ENCODE assay signal across 21 mouse cellular contexts in genomic region chr9:30283080-30283770, GRCm38 (mm10).
DNase-seq lines count a peak whose midpoint lies in the region; ATAC-seq and TF ChIP-seq lines count a peak whose summit lies in the region.
"Had no signal": no experiment of that assay in that cellular context is flagged by ENCODE, and none has a peak within 500 bp of the region (broad histone marks: within the 10 kb centered on the region; RNA-seq: fewer than 3 reads in every experiment).

No protein-coding gene starts in this region.

- DNase-seq in intestine, embryonic 14.5 days (ENCODE audit: low spot score) = peak; percentile 16
- peak; percentile 86 for DNase-seq in cerebellum, adult 11 months
- peak; percentile 88 to 96 for DNase-seq in cerebellum, adult 2 months
- DNase-seq in cerebellum, postnatal 36 days = peak; percentile 83 to 84
- DNase-seq in liver, postnatal 0 days = no peak
- DNase-seq: adrenal gland, adult 2 months; gastrocnemius, postnatal 10 days; heart, adult 2 months; heart, postnatal 4 days; kidney, adult 18-20 months; lung, postnatal 14 days; right cerebral cortex, adult 18-20 months; thymus, postnatal 25 days had no signal

- H3K27ac ChIP-seq in intestine, embryonic 14.5 days (ENCODE audit: low read depth) = no peak overlapping the region
- H3K27ac ChIP-seq in intestine, postnatal 0 days (ENCODE audit: low read depth, low read length) = no peak overlapping the region
- peak overlapping the region; percentile 34 for H3K27ac ChIP-seq in cerebellum, adult 2 months (ENCODE audit: insufficient read depth, low read length)
- H3K27ac ChIP-seq in liver, postnatal 0 days (ENCODE audit: low read depth) = no peak overlapping the region
- no peak overlapping the region for H3K27ac ChIP-seq in liver, embryonic 12.5 days
- H3K27ac ChIP-seq: forebrain, embryonic 12.5 days; heart, adult 2 months; heart, embryonic 15.5 days; kidney, postnatal 0 days; limb, embryonic 15.5 days; neural tube, embryonic 12.5 days had no signal

- H3K4me1 ChIP-seq in intestine, embryonic 14.5 days (replicated peaks; ENCODE audit: control insufficient read depth, insufficient read depth, low read length) = no peaks in the 10 kb centered on the region
- H3K4me1 ChIP-seq in intestine, postnatal 0 days (replicated peaks; ENCODE audit: control insufficient read depth, insufficient read depth, low read length) = no peaks in the 10 kb centered on the region
- peaks cover 24% of the 10 kb centered on the region for H3K4me1 ChIP-seq in cerebellum, adult 2 months (ENCODE audit: control insufficient read depth, insufficient read depth, low read length)
- no peaks in the 10 kb centered on the region for H3K4me1 ChIP-seq in liver, postnatal 0 days (ENCODE audit: insufficient read depth)
- no peaks in the 10 kb centered on the region for H3K4me1 ChIP-seq in liver, embryonic 12.5 days
- H3K4me1 ChIP-seq: limb, embryonic 15.5 days; megakaryocyte, embryonic 14.5 days had no signal

- WGBS in intestine, embryonic 14.5 days = 88% methylated on average over 12 of the region's 12 CpGs
- WGBS in intestine, postnatal 0 days = 87% methylated on average over 12 of the region's 12 CpGs
- WGBS in cerebellum, adult 2 months = 17% methylated on average over 12 of the region's 12 CpGs
- 84% methylated on average over 12 of the region's 12 CpGs for WGBS in liver, postnatal 0 days (ENCODE audit: insufficient replicate concordance)
- WGBS in liver, embryonic 12.5 days (ENCODE audit: insufficient replicate concordance) = 82% methylated on average over 12 of the region's 12 CpGs

- no peaks in the 10 kb centered on the region for H3K27me3 ChIP-seq in intestine, embryonic 14.5 days (replicated peaks; ENCODE audit: control insufficient read depth, insufficient read depth, low read length)
- no peaks in the 10 kb centered on the region for H3K27me3 ChIP-seq in intestine, postnatal 0 days (replicated peaks; ENCODE audit: control insufficient read depth, insufficient read depth, low read length)
- no peaks in the 10 kb centered on the region for H3K27me3 ChIP-seq in cerebellum, adult 2 months (ENCODE audit: control insufficient read depth, insufficient read depth, low read length)
- no peaks in the 10 kb centered on the region for H3K27me3 ChIP-seq in liver, postnatal 0 days (ENCODE audit: insufficient read depth, low read length)
- no peaks in the 10 kb centered on the region for H3K27me3 ChIP-seq in liver, embryonic 12.5 days (replicated peaks)
- H3K27me3 ChIP-seq: heart, embryonic 15.5 days; limb, embryonic 15.5 days; megakaryocyte, embryonic 14.5 days; neural tube, embryonic 12.5 days had no signal

- no peak for TF ChIP-seq CTCF in intestine, postnatal 0 days (IDR thresholded peaks at IDR 0.05; ENCODE audit: low read depth)
- TF ChIP-seq CTCF in cerebellum, adult 2 months (IDR thresholded peaks at IDR 0.05; ENCODE audit: borderline replicate concordance, insufficient read depth, low read depth, low read length) = no peak
- TF ChIP-seq CTCF in liver, postnatal 0 days (IDR thresholded peaks at IDR 0.05; ENCODE audit: low read depth) = no peak

- no peaks in the 10 kb centered on the region for H3K36me3 ChIP-seq in intestine, embryonic 14.5 days (ENCODE audit: control insufficient read depth, insufficient read depth, low read length)
- no peaks in the 10 kb centered on the region for H3K36me3 ChIP-seq in intestine, postnatal 0 days (ENCODE audit: control insufficient read depth, insufficient read depth)
- H3K36me3 ChIP-seq in liver, postnatal 0 days (replicated peaks; ENCODE audit: insufficient read depth, low read length) = no peaks in the 10 kb centered on the region
- H3K36me3 ChIP-seq in liver, embryonic 12.5 days = no peaks in the 10 kb centered on the region
- H3K36me3 ChIP-seq: forebrain, embryonic 12.5 days; heart, embryonic 15.5 days; limb, embryonic 15.5 days; neural tube, embryonic 12.5 days had no signal

- H3K9me3 ChIP-seq in intestine, embryonic 14.5 days (ENCODE audit: control insufficient read depth, low read length) = no peaks in the 10 kb centered on the region
- no peaks in the 10 kb centered on the region for H3K9me3 ChIP-seq in intestine, postnatal 0 days (ENCODE audit: control insufficient read depth)
- no peaks in the 10 kb centered on the region for H3K9me3 ChIP-seq in liver, postnatal 0 days (ENCODE audit: low read length)
- H3K9me3 ChIP-seq in liver, embryonic 12.5 days (replicated peaks) = no peaks in the 10 kb centered on the region
- H3K9me3 ChIP-seq: forebrain, embryonic 12.5 days; heart, embryonic 15.5 days; limb, embryonic 15.5 days; neural tube, embryonic 12.5 days had no signal

- H3K4me3 ChIP-seq in intestine, embryonic 14.5 days (ENCODE audit: low read depth, low read length) = no peak overlapping the region
- no peak overlapping the region for H3K4me3 ChIP-seq in intestine, postnatal 0 days (ENCODE audit: low read depth, low read length)
- no peak overlapping the region for H3K4me3 ChIP-seq in cerebellum, adult 2 months (replicated peaks; ENCODE audit: insufficient read depth, low read depth, low read length)
- no peak overlapping the region for H3K4me3 ChIP-seq in liver, postnatal 0 days (ENCODE audit: low read depth, low read length)
- H3K4me3 ChIP-seq in liver, embryonic 12.5 days = no peak overlapping the region
- H3K4me3 ChIP-seq: forebrain, embryonic 12.5 days; heart, adult 2 months; heart, embryonic 15.5 days; limb, embryonic 15.5 days; megakaryocyte, embryonic 14.5 days; neural tube, embryonic 12.5 days had no signal

- H3K4me2 ChIP-seq in intestine, embryonic 14.5 days (ENCODE audit: low read length) = no peak overlapping the region
- H3K4me2 ChIP-seq in intestine, postnatal 0 days (replicated peaks; ENCODE audit: low read depth) = no peak overlapping the region
- no peak overlapping the region for H3K4me2 ChIP-seq in liver, postnatal 0 days (ENCODE audit: low read depth, low read length)
- no peak overlapping the region for H3K4me2 ChIP-seq in liver, embryonic 12.5 days
- H3K4me2 ChIP-seq: forebrain, embryonic 12.5 days; heart, embryonic 15.5 days; limb, embryonic 15.5 days; neural tube, embryonic 12.5 days had no signal

- TF ChIP-seq EP300 in liver, postnatal 0 days (IDR thresholded peaks at IDR 0.05; ENCODE audit: low read depth) = no peak

- no peak for TF ChIP-seq POLR2A in cerebellum, adult 2 months (IDR thresholded peaks at IDR 0.05; ENCODE audit: borderline replicate concordance, insufficient read depth, low read length)

- no peak for ATAC-seq in intestine, embryonic 14.5 days (replicated peaks; ENCODE audit: low FRiP score, low TSS enrichment, low read depth)
- ATAC-seq in intestine, postnatal 0 days = no peak
- ATAC-seq in liver, postnatal 0 days = no peak
- no peak for ATAC-seq in liver, embryonic 12.5 days

- no peak overlapping the region for H3K9ac ChIP-seq in intestine, embryonic 14.5 days (ENCODE audit: low read length)
- no peak overlapping the region for H3K9ac ChIP-seq in intestine, postnatal 0 days (ENCODE audit: low read depth, low read length)
- H3K9ac ChIP-seq in liver, postnatal 0 days (replicated peaks) = no peak overlapping the region
- H3K9ac ChIP-seq in liver, embryonic 12.5 days = no peak overlapping the region
- H3K9ac ChIP-seq: forebrain, embryonic 12.5 days; heart, embryonic 15.5 days; limb, embryonic 15.5 days; neural tube, embryonic 12.5 days had no signal
